Mouse (Mus musculus) c-Kit-positive CD71-positive TER-119-positive erythroid progenitor cells, embryonic 14.5 days (primary cell): ENCODE data around the gene Cdkal1.

ENCODE experiments used
- DNase-seq: peaks from one replicate; pipeline ENCODE4 v3.0.0-alpha.2; 2013; ENCODE audit warnings: low spot score

The Cdkal1 gene

GRCm38 (mm10) chr13:29808383-29808782, 47.1 kb downstream of the Cdkal1 start:
- DNase-seq: no peak

GRCm38 (mm10) chr13:29807930-29808329, 47.5 kb downstream of the Cdkal1 start:
- no peak for DNase-seq

- no peak for DNase-seq
Measured at GRCm38 (mm10) chr13:29806871-29807270, 48.6 kb downstream of the Cdkal1 start.

- DNase-seq: no peak
Measured at GRCm38 (mm10) chr13:29805296-29805695, 50.2 kb downstream of the Cdkal1 start.

- no peak for DNase-seq
Measured at GRCm38 (mm10) chr13:29804034-29804433, 51.4 kb downstream of the Cdkal1 start.

GRCm38 (mm10) chr13:29802699-29803098, 52.8 kb downstream of the Cdkal1 start:
- no peak for DNase-seq

GRCm38 (mm10) chr13:29800078-29800477, 55.4 kb downstream of the Cdkal1 start:
- no peak for DNase-seq

- DNase-seq: no peak
Measured at GRCm38 (mm10) chr13:29792112-29792511, 63.4 kb downstream of the Cdkal1 start.

GRCm38 (mm10) chr13:29791439-29791838, 64.0 kb downstream of the Cdkal1 start:
- DNase-seq: no peak

- no peak for DNase-seq
Measured at GRCm38 (mm10) chr13:29786984-29787383, 68.5 kb downstream of the Cdkal1 start.

GRCm38 (mm10) chr13:29784894-29785293, 70.6 kb downstream of the Cdkal1 start:
- no peak for DNase-seq

- no peak for DNase-seq
Measured at GRCm38 (mm10) chr13:29781332-29781731, 74.1 kb downstream of the Cdkal1 start.

GRCm38 (mm10) chr13:29780713-29781112, 74.8 kb downstream of the Cdkal1 start:
- DNase-seq: no peak

GRCm38 (mm10) chr13:29779519-29779918, 76.0 kb downstream of the Cdkal1 start:
- no peak for DNase-seq

- DNase-seq: no peak
Measured at GRCm38 (mm10) chr13:29779116-29779515, 76.4 kb downstream of the Cdkal1 start.

- DNase-seq: no peak
Measured at GRCm38 (mm10) chr13:29778124-29778523, 77.3 kb downstream of the Cdkal1 start.

GRCm38 (mm10) chr13:29777225-29777624, 78.2 kb downstream of the Cdkal1 start:
- DNase-seq: no peak

GRCm38 (mm10) chr13:29775603-29776230, 79.8 kb downstream of the Cdkal1 start:
- DNase-seq: no peak

GRCm38 (mm10) chr13:29773563-29773962, 81.9 kb downstream of the Cdkal1 start:
- no peak for DNase-seq

GRCm38 (mm10) chr13:29772970-29773369, 82.5 kb downstream of the Cdkal1 start:
- no peak for DNase-seq

GRCm38 (mm10) chr13:29769647-29770436, 85.6 kb downstream of the Cdkal1 start:
- DNase-seq: no peak

- DNase-seq: no peak
Measured at GRCm38 (mm10) chr13:29768104-29768503, 87.4 kb downstream of the Cdkal1 start.

- no peak for DNase-seq
Measured at GRCm38 (mm10) chr13:29767587-29767986, 87.9 kb downstream of the Cdkal1 start.

GRCm38 (mm10) chr13:29766377-29766776, 89.1 kb downstream of the Cdkal1 start:
- DNase-seq: no peak
